Mouse (Mus musculus) liver, adult 2 months (tissue): Measurements from ENCODE around the gene Olfr792. TPM values are rescaled to one million over a fixed set of nuclear protein-coding genes. Genes with fewer than 3 reads are reported as not detected.

Experiments
- DNase-seq: peaks from one replicate; pipeline ENCODE4 v3.0.0-alpha.2; 2011; ENCODE audit warnings: low read depth, low spot score; ENCODE audit errors: extremely low read depth
- H3K27ac ChIP-seq: fragments of 200-500 bp; replicated peaks from 2 replicates; pipeline ENCODE4 v1.5.1; 2012; ENCODE audit warnings: low read depth, mild to moderate bottlenecking, control low read depth, inconsistent platforms, low read length; ENCODE audit not compliant: insufficient read depth
- H3K27me3 ChIP-seq: fragments of 200-500 bp; 2 replicates; pipeline ENCODE4 v1.6.1; 2012; ENCODE audit warnings: mild to moderate bottlenecking, moderate library complexity, low read length, inconsistent platforms; ENCODE audit not compliant: control insufficient read depth, insufficient read depth
- H3K36me3 ChIP-seq: fragments of 200-500 bp; 2 replicates; pipeline ENCODE4 v1.6.1; 2012; ENCODE audit warnings: low read length, inconsistent platforms; ENCODE audit not compliant: control insufficient read depth, insufficient read depth
- H3K4me1 ChIP-seq: fragments of 200-500 bp; 2 replicates; pipeline ENCODE4 v1.6.1; 2011; ENCODE audit warnings: low read length; ENCODE audit not compliant: control insufficient read depth, insufficient read depth
- H3K4me3 ChIP-seq: fragments of 200-500 bp; 2 replicates; pipeline ENCODE4 v1.5.1; 2011; ENCODE audit warnings: low read depth, mild to moderate bottlenecking, control low read depth, low read length, moderate library complexity; ENCODE audit not compliant: insufficient read depth
- H3K79me2 ChIP-seq: fragments of 200-500 bp; 2 replicates; pipeline ENCODE4 v1.6.1; 2012; ENCODE audit warnings: inconsistent platforms, mild to moderate bottlenecking, low read length, moderate library complexity; ENCODE audit not compliant: control insufficient read depth, insufficient read depth
- H3K9ac ChIP-seq: fragments of 200-500 bp; 2 replicates; pipeline ENCODE4 v1.6.1; 2012; ENCODE audit warnings: low read depth, mild to moderate bottlenecking, control low read depth, inconsistent platforms, low read length
- CTCF ChIP-seq: fragments of 200-500 bp; IDR thresholded peaks from 2 replicates; pipeline ENCODE4 v1.5.1; 2011; ENCODE audit warnings: low read depth, low read length, control low read depth
- POLR2A ChIP-seq: fragments of 200-500 bp; IDR thresholded peaks from 2 replicates; pipeline ENCODE4 v1.6.1; 2011; ENCODE audit warnings: low read length, control low read depth; ENCODE audit not compliant: insufficient read depth; ENCODE audit errors: extremely low read depth
- WGBS: fragments of 180-500 bp; shearing (Covaris S2); methylation state at CpG from one replicate; pipeline ENCODE4 v1.1.7; 2018; 5-methylcytosine and 5-hydroxymethylcytosine counted together
- polyA plus RNA-seq: library from polyadenylated mRNA; depleted of rRNA; stranded (reverse); fragments of >200 nt; gene quantifications from 2 replicates; pipeline ENCODE4 v1.2.3, GENCODE M21; 2012; rRNA removed
- total RNA-seq: library from RNA; depleted of rRNA; stranded (reverse); fragments of >200 nt; gene quantifications from 2 replicates; pipeline ENCODE4 v1.2.3, GENCODE M21; 2014; rRNA removed

Gene Olfr792
- total RNA-seq (not detected in 2 replicates), polyA plus RNA-seq (not detected in 2 replicates)

DNA sequence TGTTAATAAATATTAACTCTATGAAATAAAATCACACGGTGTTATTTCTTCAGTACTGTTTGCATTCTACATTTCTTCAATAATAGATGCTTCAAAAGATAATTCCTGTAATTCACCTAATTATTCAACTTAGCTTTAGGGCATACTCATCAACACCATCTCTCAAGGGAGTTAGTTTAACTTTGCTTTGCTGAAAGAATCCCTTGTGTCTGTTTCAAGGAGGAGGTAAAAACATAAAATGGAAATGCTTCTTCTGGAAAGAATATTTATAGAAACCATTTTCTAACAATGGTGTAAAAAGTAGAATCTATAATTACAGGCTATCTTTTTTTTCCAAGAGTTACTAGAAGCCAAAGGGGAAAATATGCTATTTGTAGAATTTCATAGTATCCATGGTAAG lies at the start of gene Olfr792:
Gene Olfr792 (plus strand): TSS at position 301 of the 400 bp plus-strand sequence.
- no peak within 1 kb of the TSS for H3K9ac ChIP-seq
- 83% methylated on average over 1 of the region's 1 CpGs for WGBS
- no peak within 1 kb of the TSS for H3K27ac ChIP-seq
- no peaks in the 10 kb centered on the region for H3K4me1 ChIP-seq
- no peaks in the 10 kb centered on the region for H3K27me3 ChIP-seq
- DNase-seq: no peak
- no peaks in the 10 kb centered on the region for H3K36me3 ChIP-seq
- TF ChIP-seq POLR2A (no peak), CTCF (no peak)
- H3K4me3 ChIP-seq: no peak within 1 kb of the TSS
- H3K79me2 ChIP-seq: no peaks in the 10 kb centered on the region

DNA sequence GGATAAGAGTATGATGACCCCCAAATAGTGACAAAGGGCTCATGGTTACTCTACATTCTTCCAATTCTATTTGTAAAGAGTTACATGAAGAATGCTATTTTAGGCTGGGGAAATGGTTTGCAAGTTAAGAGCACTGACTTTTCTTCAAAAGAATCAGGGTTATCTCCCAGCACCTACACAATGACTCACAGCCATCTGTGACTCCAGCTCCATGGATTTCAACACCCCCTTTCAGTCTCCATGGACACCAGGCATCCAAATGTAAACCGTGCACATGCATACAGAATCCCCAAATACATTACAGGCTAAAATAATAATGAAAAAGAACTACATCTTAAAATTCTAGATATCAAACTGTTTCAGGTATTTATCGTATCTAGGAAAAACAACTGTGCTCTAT lies 48.9 kb upstream of the Olfr792 start:
- DNase-seq: no peak
- H3K4me1 ChIP-seq: no peaks in the 10 kb centered on the region
- H3K4me3 ChIP-seq: no peak overlapping the region
- no peaks in the 10 kb centered on the region for H3K79me2 ChIP-seq
- H3K27ac ChIP-seq: no peak overlapping the region
- H3K36me3 ChIP-seq: no peaks in the 10 kb centered on the region
- TF ChIP-seq CTCF (no peak), POLR2A (no peak)
- 75% methylated on average over 2 of the region's 2 CpGs for WGBS
- H3K9ac ChIP-seq: no peak overlapping the region
- no peaks in the 10 kb centered on the region for H3K27me3 ChIP-seq

DNA sequence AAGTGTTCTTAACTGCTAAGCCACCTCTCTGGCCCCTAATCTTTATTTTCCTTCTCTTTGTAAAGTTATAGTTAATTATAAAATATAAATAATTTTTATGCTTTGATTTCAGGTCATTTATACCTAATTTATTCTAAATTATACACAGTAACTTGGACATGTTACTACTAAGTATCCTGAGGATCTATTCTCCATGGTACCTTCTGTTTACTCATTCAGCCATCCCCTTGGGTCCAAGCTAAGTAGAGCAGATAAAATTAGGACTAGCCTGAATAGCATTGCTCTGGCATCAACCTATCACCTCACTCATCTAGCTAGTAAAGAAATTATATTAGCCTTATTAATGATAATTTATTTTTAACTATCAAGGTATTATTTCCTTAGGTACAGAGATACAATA lies 40.8 kb upstream of the Olfr792 start, which contains the start of gene Olfr790:
Gene Olfr790 (plus strand): TSS at position 301 of the 400 bp plus-strand sequence.
- Histone ChIP-seq H3K27me3 (no peaks in the 10 kb centered on the region), H3K79me2 (no peaks in the 10 kb centered on the region), H3K4me3 (no peak within 1 kb of the TSS), H3K9ac (no peak within 1 kb of the TSS), H3K36me3 (no peaks in the 10 kb centered on the region), H3K27ac (no peak within 1 kb of the TSS), H3K4me1 (no peaks in the 10 kb centered on the region)
- TF ChIP-seq CTCF: no peak
- TF ChIP-seq POLR2A: no peak
- DNase-seq: no peak

DNA sequence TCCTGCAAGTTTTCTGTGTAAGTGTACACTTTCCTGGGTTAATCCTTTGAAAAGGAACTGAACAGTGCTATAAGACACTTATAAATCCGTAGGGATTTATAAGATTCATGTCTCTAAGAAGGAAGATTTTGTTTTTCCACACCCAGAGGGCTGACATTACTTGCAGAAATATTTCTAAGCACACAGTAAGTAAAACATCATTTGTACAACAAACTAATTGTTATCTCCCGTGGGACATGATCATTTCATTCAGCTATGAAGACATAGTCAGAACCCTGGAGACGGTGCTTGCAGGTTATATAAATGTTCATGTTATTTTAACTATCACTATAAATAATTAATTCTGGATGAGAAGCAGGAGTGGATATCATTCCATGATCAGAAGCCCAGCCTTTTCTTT lies 17.5 kb upstream of the Olfr792 start, which contains the start of gene Olfr791:
Gene Olfr791 (plus strand): TSS at position 301 of the 400 bp plus-strand sequence.
- no peak for TF ChIP-seq CTCF
- no peak for TF ChIP-seq POLR2A
- WGBS: 62% methylated on average over 3 of the region's 3 CpGs
- no peak for DNase-seq

DNA sequence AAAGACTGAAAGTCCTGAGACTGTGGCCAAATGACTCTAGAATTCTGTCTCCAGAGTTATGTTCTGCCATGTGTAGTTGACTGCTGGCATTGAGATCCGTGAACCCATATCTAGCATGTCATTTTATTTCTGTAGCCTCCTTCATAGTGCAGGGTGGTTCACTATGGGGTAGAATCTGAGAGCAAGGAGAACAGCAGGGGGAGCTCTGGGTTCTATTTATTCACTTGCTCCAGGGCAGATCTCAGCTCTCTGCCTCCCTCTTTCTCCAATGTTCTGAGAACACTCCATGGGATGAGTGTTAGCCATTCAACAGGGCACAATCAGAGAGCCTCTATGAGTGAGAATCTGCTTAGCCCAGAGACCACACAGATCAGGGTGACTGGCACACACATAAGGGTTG lies 10.4 kb downstream of the Olfr792 start:
- TF ChIP-seq POLR2A (no peak), CTCF (no peak)
- Histone ChIP-seq H3K36me3 (no peaks in the 10 kb centered on the region), H3K4me3 (no peak overlapping the region), H3K4me1 (no peaks in the 10 kb centered on the region), H3K27me3 (no peaks in the 10 kb centered on the region), H3K27ac (no peak overlapping the region), H3K9ac (no peak overlapping the region), H3K79me2 (no peaks in the 10 kb centered on the region)
- WGBS: 53% methylated on average over 1 of the region's 1 CpGs
- no peak for DNase-seq

More for the DNA sequence above, 17.5 kb upstream of the Olfr792 start, which contains the start of gene Olfr791:
- H3K4me3 ChIP-seq: no peak within 1 kb of the TSS
- H3K27ac ChIP-seq: no peak within 1 kb of the TSS
- no peaks in the 10 kb centered on the region for H3K79me2 ChIP-seq
- H3K27me3 ChIP-seq: no peaks in the 10 kb centered on the region
- no peaks in the 10 kb centered on the region for H3K4me1 ChIP-seq
- H3K36me3 ChIP-seq: no peaks in the 10 kb centered on the region
- no peak within 1 kb of the TSS for H3K9ac ChIP-seq

DNA sequence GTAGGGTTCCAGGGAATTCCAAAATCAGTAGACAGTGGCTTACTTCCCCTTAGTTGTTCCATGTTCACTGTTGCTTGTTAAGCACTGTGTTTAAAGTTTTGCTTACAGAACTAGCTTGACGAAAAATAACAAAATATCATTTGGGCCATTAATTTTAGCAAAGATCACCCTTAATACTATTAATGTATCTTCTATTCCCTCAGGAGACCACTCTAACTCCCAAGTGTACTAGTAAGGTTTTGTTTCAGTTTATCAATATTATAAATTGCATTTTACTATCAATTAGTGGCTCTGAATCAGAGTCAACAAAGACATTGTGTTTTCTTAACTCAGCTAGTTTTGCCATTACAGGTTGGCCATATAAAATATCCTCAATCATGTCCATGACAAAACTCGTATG lies 28.4 kb downstream of the Olfr792 start, which contains the start of gene Olfr794:
Gene Olfr794 (plus strand): TSS at position 301 of the 400 bp plus-strand sequence.
- Histone ChIP-seq H3K27me3 (no peaks in the 10 kb centered on the region), H3K9ac (no peak within 1 kb of the TSS), H3K36me3 (no peaks in the 10 kb centered on the region), H3K27ac (no peak within 1 kb of the TSS), H3K4me1 (no peaks in the 10 kb centered on the region), H3K79me2 (no peaks in the 10 kb centered on the region), H3K4me3 (no peak within 1 kb of the TSS)
- 58% methylated on average over 2 of the region's 2 CpGs for WGBS
- no peak for DNase-seq
- TF ChIP-seq CTCF: no peak
- no peak for TF ChIP-seq POLR2A
